Mouse (Mus musculus) liver, embryonic 14.5 days (tissue): Measurements from ENCODE around the gene Polr3h.

Experiments
- CTCF ChIP-seq: IDR thresholded peaks from 2 replicates; pipeline ENCODE4 v1.5.1; 2016; ENCODE audit warnings: antibody characterized with exemption, low read depth, control low read depth
- EP300 ChIP-seq: IDR thresholded peaks from 2 replicates; pipeline ENCODE4 v1.6.1; 2016; ENCODE audit warnings: antibody characterized with exemption, low read depth

DNA sequence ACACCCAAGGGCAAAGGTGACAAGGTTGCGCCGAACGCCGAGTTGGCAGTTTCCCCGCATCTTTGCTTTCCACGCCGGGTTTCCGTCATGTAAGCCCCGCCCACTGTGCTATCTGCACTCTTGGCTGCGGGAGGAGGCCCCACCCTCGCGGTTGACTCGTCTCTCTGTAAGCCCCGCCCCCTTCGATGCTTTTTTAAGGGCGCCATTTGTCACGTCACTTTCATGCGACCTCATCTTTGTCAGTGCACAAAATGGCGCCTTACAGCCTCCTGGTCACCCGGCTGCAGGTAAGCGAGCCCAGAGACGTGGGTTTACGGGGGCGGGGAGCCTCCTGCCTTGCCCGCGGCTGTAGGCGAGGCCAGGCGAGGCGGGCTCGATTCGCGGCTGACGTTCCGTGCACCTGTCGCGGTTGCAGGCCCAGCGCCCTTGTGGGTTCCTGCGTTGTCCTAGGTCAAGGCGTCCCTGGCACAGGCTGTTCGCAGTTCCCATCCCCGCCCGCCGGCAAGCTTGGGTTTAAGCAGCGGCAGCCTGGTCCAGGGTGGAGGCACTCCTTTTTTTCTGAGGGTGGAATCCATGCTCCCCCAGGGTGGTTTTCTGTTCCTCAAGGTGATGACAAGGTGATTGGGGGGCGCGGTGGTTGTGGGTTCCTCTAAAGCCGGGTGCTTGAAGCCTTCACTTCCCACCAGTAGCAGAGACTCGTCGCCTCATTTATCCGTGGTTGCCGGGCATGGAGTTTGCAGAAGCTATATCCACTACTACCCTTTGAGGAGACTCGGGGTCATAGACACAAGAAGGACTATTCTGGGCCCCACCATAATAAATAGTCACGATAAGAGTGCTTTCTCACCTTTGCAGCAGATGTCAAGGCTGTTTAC is 53.5 kb downstream of the Polr3h start, which contains the start of gene Aco2:
- TF ChIP-seq CTCF (no peak), EP300 (no peak)
